Mouse (Mus musculus) kidney, postnatal 25 days (tissue): ENCODE measurements around the gene Tpp1.

Experiments
- DNase-seq, 2 experiments: peaks; one replicate each; pipeline ENCODE4 v3.0.0; 2021; ENCODE audit warnings: mixed read lengths in 2 of 2

Gene Tpp1

DNA sequence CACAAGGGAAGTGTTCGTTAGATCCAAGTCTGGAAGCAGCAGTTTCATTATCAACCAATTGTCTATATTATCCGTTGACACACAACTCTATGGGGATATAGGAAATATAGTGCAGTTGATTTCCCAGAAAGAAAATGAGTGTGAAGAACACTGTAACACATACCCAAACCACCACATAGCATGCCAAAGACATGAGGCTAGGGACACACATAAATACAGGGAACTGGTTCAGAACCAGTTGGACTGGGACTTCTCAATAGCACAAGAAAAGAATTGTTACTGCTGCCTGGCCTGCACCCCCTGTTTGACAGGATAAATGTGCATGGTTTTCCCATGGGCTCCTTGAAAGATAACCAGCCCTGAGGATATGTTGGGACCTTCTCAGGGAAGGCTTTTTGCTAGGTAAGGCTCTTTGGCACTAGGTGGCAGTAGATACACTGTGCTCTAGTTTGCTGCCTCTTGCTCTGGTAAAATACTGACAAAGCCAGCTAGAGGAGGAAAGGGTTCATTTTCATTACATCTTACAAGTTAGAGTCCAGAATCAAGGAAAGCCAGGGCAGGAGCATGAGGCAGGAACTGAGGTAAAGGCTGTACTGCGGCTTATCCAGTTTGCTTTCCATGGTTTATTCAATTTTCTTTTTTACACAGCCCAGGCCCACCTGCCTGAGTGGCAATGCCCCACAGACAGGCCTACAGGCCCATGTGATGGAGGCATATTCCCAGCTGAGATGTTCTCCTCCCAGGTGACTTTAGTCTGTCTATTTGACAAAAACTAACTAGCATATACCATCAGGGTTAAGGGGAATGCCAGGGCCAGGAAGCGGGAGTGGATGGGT, 25.7 kb downstream of the Tpp1 start:
- DNase-seq = peak in 1 of 2 experiments; percentile 62

- DNase-seq = no peak
Measured at GRCm38 (mm10) chr7:105721916-105722315, 30.1 kb downstream of the Tpp1 start.

- no peak for DNase-seq
Measured at GRCm38 (mm10) chr7:105715366-105715765, 36.7 kb downstream of the Tpp1 start.

- no peak for DNase-seq
Measured at GRCm38 (mm10) chr7:105708733-105709132, 43.3 kb downstream of the Tpp1 start.

DNA sequence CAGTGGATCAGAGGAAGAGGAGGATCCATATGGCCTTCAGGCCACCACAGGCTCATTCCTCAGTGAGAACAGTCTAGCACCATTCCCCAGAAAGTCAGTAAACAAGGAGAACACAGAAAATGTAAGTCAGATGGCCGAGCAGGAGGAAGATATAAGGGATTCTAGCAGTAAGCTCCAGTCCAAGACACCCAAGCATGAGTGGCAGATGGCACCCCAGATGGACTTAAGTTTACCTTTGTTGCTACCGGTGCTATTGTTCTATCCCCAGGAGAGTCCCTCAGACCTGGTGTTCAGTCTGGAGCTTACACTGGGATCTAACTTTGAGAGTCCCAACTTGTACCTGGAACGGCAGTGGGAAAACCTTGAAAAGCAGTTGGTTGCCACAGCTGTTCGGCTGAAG, 48.2 kb downstream of the Tpp1 start:
- no peak for DNase-seq

DNA sequence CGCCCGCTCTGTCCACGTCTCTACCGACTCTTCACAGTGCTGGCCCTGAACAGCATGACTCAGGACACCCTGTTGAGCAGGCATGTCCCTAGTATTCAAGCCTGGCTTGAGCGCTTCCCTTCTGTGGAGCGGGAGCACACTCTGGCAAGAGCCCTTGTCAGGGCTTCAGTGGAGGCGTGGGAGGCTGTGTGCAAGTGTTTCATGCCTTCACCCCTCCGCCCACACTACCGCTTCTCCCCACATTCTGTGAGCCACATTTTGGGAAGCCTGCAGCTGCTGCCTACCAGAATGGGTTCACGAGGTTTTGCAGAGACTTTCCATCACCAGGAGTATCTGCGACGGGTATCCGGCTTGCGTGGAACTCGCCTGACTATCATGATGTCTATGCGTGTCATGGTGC, 48.9 kb downstream of the Tpp1 start:
- DNase-seq = no peak
